Comparison of ENCODE assay signal across 8 mouse cellular contexts in genomic region chr7:28795832-28796231, GRCm38 (mm10). TPM values are rescaled to one million over a fixed set of nuclear protein-coding genes. Genes with fewer than 3 reads are reported as not detected.
DNase-seq lines count a peak whose midpoint lies in the region; ATAC-seq and TF ChIP-seq lines count a peak whose summit lies in the region.

No protein-coding gene starts in this region.

- ATAC-seq in liver, embryonic 13.5 days (ENCODE audit: low read depth), result peak; percentile 21; the same call in 1 of the 2 replicates
- ATAC-seq in stomach, embryonic 16.5 days (ENCODE audit: insufficient read depth, low FRiP score), result no peak
- ATAC-seq in erythroid progenitor cell, adult 5-6 weeks (replicated peaks; ENCODE audit: low FRiP score, poor library complexity, severe bottlenecking), result no peak

- peak overlapping the region; percentile 82 for H3K27ac ChIP-seq in gastrocnemius, adult 2 months
- H3K27ac ChIP-seq in liver, embryonic 13.5 days, result peak overlapping the region; percentile 74
- peak overlapping the region; percentile 1; the same call in 1 of the 2 replicates for H3K27ac ChIP-seq in stomach, embryonic 16.5 days (ENCODE audit: low read length)

- peak overlapping the region; percentile 84 for H3K4me2 ChIP-seq in liver, embryonic 13.5 days
- peak overlapping the region; percentile 46; the same call in 1 of the 2 replicates for H3K4me2 ChIP-seq in stomach, embryonic 16.5 days (ENCODE audit: low read depth, low read length)

- peak overlapping the region; percentile 60 for H3K4me3 ChIP-seq in gastrocnemius, adult 2 months
- H3K4me3 ChIP-seq in liver, embryonic 13.5 days (replicated peaks), result peak overlapping the region; percentile 61
- H3K4me3 ChIP-seq in stomach, embryonic 16.5 days (replicated peaks; ENCODE audit: low read length), result peak overlapping the region; percentile 9; the same call in 1 of the 2 replicates

- DNase-seq in gastrocnemius, adult 2 months, result peak; percentile 32
- DNase-seq in gastrocnemius, postnatal 36 days, result no peak
- peak; percentile 44 for DNase-seq in thymus, postnatal 0 days (ENCODE audit: low spot score)
- no peak for DNase-seq in thymus, postnatal 10 days (ENCODE audit: low spot score in 2 of 2)
- DNase-seq in liver, embryonic 13.5 days, result no peak
- no peak for DNase-seq in urinary bladder, adult 18-20 months (ENCODE audit: low spot score in 2 of 2)

- H3K4me1 ChIP-seq in liver, embryonic 13.5 days (replicated peaks), result peaks cover 27% of the 10 kb centered on the region
- H3K4me1 ChIP-seq in stomach, embryonic 16.5 days (ENCODE audit: control insufficient read depth, insufficient read depth, low read length), result peaks cover 5% of the 10 kb centered on the region

- WGBS in liver, embryonic 13.5 days (ENCODE audit: insufficient replicate concordance), result 12% methylated on average over 15 of the region's 15 CpGs
- WGBS in stomach, embryonic 16.5 days, result 72% methylated on average over 15 of the region's 15 CpGs

- TF ChIP-seq CTCF in gastrocnemius, adult 2 months (IDR thresholded peaks at IDR 0.05), result no peak

- peak overlapping the region; percentile 76 for H3K9ac ChIP-seq in liver, embryonic 13.5 days
- no peak overlapping the region for H3K9ac ChIP-seq in stomach, embryonic 16.5 days (ENCODE audit: low read length)

- H3K36me3 ChIP-seq in liver, embryonic 13.5 days, result 0 out of 2 replicates have a peak, but pooled peaks cover 5% of the 10 kb centered on the region
- H3K36me3 ChIP-seq in stomach, embryonic 16.5 days (ENCODE audit: control insufficient read depth, insufficient read depth, low read length), result no peaks in the 10 kb centered on the region

- intact Hi-C loops in gastrocnemius, adult 2 months (cut with DNase I), result loop anchor here (1.0 kb wide), 1 partner anchor 71 kb away; no protein-coding TSS in a partner anchor
- intact Hi-C loops in gastrocnemius, postnatal 36 days (cut with DNase I), result loop anchor here (2.0 to 5.0 kb wide), 2 partner anchors 71 to 176 kb away; no protein-coding TSS in a partner anchor

- no peaks in the 10 kb centered on the region for H3K27me3 ChIP-seq in liver, embryonic 13.5 days
- H3K27me3 ChIP-seq in stomach, embryonic 16.5 days (ENCODE audit: control insufficient read depth, insufficient read depth, low read length), result no peaks in the 10 kb centered on the region

- H3K9me3 ChIP-seq in liver, embryonic 13.5 days (replicated peaks), result no peaks in the 10 kb centered on the region
- H3K9me3 ChIP-seq in stomach, embryonic 16.5 days (replicated peaks; ENCODE audit: control insufficient read depth, low read length), result no peaks in the 10 kb centered on the region

RNA-seq across cellular contexts. Expression of gene Rinl, which starts 7.1 kb away (rescaled TPM):
- total RNA-seq in gastrocnemius, adult 2 months (2021), result under 1 TPM; 0.71 to 0.89 TPM
- total RNA-seq in gastrocnemius, postnatal 36 days (2021), result 1 to 10 TPM; 1.1 TPM
- 75.9 and 105 TPM in 2 replicates for polyA plus RNA-seq in thymus, postnatal 0 days (2015; fragmentation: Nextera tagmentation; extraction: Ambion mirVana)
- 10.8 and 12.0 TPM in 2 replicates for polyA plus RNA-seq in liver, embryonic 13.5 days (2015; fragmentation: Nextera tagmentation; extraction: Ambion mirVana)
- polyA plus RNA-seq in stomach, embryonic 16.5 days (2015; fragmentation: Nextera tagmentation; extraction: Ambion mirVana), result 5.0 and 5.9 TPM in 2 replicates
- total RNA-seq in erythroid progenitor cell, adult 5-6 weeks (2015; ENCODE audit: low replicate concordance), result 4.3 and 8.8 TPM in 2 replicates
- 5.4 and 19.4 TPM in 2 replicates for total RNA-seq in erythroid progenitor cell, adult 5-6 weeks (2017; ENCODE audit: low replicate concordance)

RNA-seq across cellular contexts. Expression of gene Hnrnpl, which starts 12.5 kb away (rescaled TPM):
- total RNA-seq in gastrocnemius, adult 2 months (2021), result 100 to 1,000 TPM; 131 to 143 TPM
- 100 to 1,000 TPM; 111 to 131 TPM for total RNA-seq in gastrocnemius, postnatal 36 days (2021)
- 285 and 358 TPM in 2 replicates for polyA plus RNA-seq in thymus, postnatal 0 days (2015; fragmentation: Nextera tagmentation; extraction: Ambion mirVana)
- 130 and 154 TPM in 2 replicates for polyA plus RNA-seq in liver, embryonic 13.5 days (2015; fragmentation: Nextera tagmentation; extraction: Ambion mirVana)
- 170 and 200 TPM in 2 replicates for polyA plus RNA-seq in stomach, embryonic 16.5 days (2015; fragmentation: Nextera tagmentation; extraction: Ambion mirVana)
- 215 and 258 TPM in 2 replicates for total RNA-seq in erythroid progenitor cell, adult 5-6 weeks (2015; ENCODE audit: low replicate concordance)
- 202 and 252 TPM in 2 replicates for total RNA-seq in erythroid progenitor cell, adult 5-6 weeks (2017; ENCODE audit: low replicate concordance)

RNA-seq across cellular contexts. Expression of gene Nfkbib, which starts 28.5 kb away (rescaled TPM):
- 10 to 100 TPM; 27.1 to 31.3 TPM for total RNA-seq in gastrocnemius, adult 2 months (2021)
- 10 to 100 TPM; 20.5 to 30.2 TPM for total RNA-seq in gastrocnemius, postnatal 36 days (2021)
- 70.0 and 74.9 TPM in 2 replicates for polyA plus RNA-seq in thymus, postnatal 0 days (2015; fragmentation: Nextera tagmentation; extraction: Ambion mirVana)
- 37.0 and 37.1 TPM in 2 replicates for polyA plus RNA-seq in liver, embryonic 13.5 days (2015; fragmentation: Nextera tagmentation; extraction: Ambion mirVana)
- 37.2 and 38.9 TPM in 2 replicates for polyA plus RNA-seq in stomach, embryonic 16.5 days (2015; fragmentation: Nextera tagmentation; extraction: Ambion mirVana)
- total RNA-seq in erythroid progenitor cell, adult 5-6 weeks (2015; ENCODE audit: low replicate concordance), result 8.3 and 12.2 TPM in 2 replicates
- total RNA-seq in erythroid progenitor cell, adult 5-6 weeks (2017; ENCODE audit: low replicate concordance), result 4.8 and 5.5 TPM in 2 replicates

RNA-seq across cellular contexts. Expression of gene Ech1, which starts 29.2 kb away (rescaled TPM):
- 100 to 1,000 TPM; 173 to 338 TPM for total RNA-seq in gastrocnemius, adult 2 months (2021)
- total RNA-seq in gastrocnemius, postnatal 36 days (2021), result 100 to 1,000 TPM; 214 to 252 TPM
- 167 and 184 TPM in 2 replicates for polyA plus RNA-seq in thymus, postnatal 0 days (2015; fragmentation: Nextera tagmentation; extraction: Ambion mirVana)
- 74.5 and 77.7 TPM in 2 replicates for polyA plus RNA-seq in liver, embryonic 13.5 days (2015; fragmentation: Nextera tagmentation; extraction: Ambion mirVana)
- polyA plus RNA-seq in stomach, embryonic 16.5 days (2015; fragmentation: Nextera tagmentation; extraction: Ambion mirVana), result 227 and 230 TPM in 2 replicates
- 34.2 and 61.2 TPM in 2 replicates for total RNA-seq in erythroid progenitor cell, adult 5-6 weeks (2015; ENCODE audit: low replicate concordance)
- total RNA-seq in erythroid progenitor cell, adult 5-6 weeks (2017; ENCODE audit: low replicate concordance), result 10.6 and 14.1 TPM in 2 replicates

RNA-seq across cellular contexts. Expression of gene Sirt2, which starts 29.3 kb away (rescaled TPM):
- total RNA-seq in gastrocnemius, adult 2 months (2021), result 10 to 100 TPM; 91.0 to 92.5 TPM
- 10 to 100 TPM; 85.5 to 86.4 TPM for total RNA-seq in gastrocnemius, postnatal 36 days (2021)
- polyA plus RNA-seq in thymus, postnatal 0 days (2015; fragmentation: Nextera tagmentation; extraction: Ambion mirVana), result 57.2 and 63.9 TPM in 2 replicates
- polyA plus RNA-seq in liver, embryonic 13.5 days (2015; fragmentation: Nextera tagmentation; extraction: Ambion mirVana), result 25.1 and 28.4 TPM in 2 replicates
- 62.1 and 63.7 TPM in 2 replicates for polyA plus RNA-seq in stomach, embryonic 16.5 days (2015; fragmentation: Nextera tagmentation; extraction: Ambion mirVana)
- total RNA-seq in erythroid progenitor cell, adult 5-6 weeks (2015; ENCODE audit: low replicate concordance), result 38.9 and 40.2 TPM in 2 replicates
- 3.6 and 14.5 TPM in 2 replicates for total RNA-seq in erythroid progenitor cell, adult 5-6 weeks (2017; ENCODE audit: low replicate concordance)

Comparison
In these comparisons a context has a peak if more than half of its experiments do, and no peak if none do; other contexts are left out.
1. DNase-seq: peak in gastrocnemius, adult 2 months (single experiment) and thymus, postnatal 0 days (single experiment); none in gastrocnemius, postnatal 36 days (0 of 2), thymus, postnatal 10 days (0 of 2), liver, embryonic 13.5 days (single experiment) and urinary bladder, adult 18-20 months (0 of 2).
2. H3K27ac ChIP-seq: peak in every context shown above with its lines; median percentile 82 in gastrocnemius, adult 2 months; 74 in liver, embryonic 13.5 days; 1 in stomach, embryonic 16.5 days.
3. H3K4me3 ChIP-seq: peak in every context shown above with its lines; median percentile 61 in liver, embryonic 13.5 days; 60 in gastrocnemius, adult 2 months; 9 in stomach, embryonic 16.5 days.